Mouse (Mus musculus): ENCODE measurements at regions not wholly inside any gene's neighbourhood (a gene's known extent, or its start where the extent isn't known, plus 50 kb on each side); places are given as distances from the start of the nearest gene placed in this dataset.

DNA sequence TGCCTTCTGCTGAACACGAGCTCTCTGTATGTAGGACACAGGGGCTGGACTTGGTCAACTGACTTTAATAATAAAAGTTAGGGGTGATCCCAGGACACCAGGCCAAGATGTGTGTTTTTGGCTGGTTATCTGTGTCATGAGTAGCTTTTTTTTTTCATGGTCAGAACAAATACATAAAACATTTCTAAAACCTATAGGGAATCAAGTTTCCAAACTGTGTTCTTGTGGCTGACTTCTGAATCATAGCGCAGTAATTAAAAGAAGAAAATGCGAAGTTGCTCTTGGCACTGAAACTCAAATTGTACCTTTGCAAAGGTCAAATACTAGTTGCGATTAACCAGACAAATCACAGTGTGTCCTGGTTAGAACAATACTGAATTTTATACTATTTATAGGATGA lies 189.5 kb upstream of the Maf start:
- DNase-seq: no peak

- no peak for DNase-seq
These were observed 188.5 kb upstream of the Maf start for GRCm38 (mm10) chr8:115896066-115896465.

- DNase-seq: no peak
These were observed 180.7 kb upstream of the Maf start for GRCm38 (mm10) chr8:115888278-115888677.

GRCm38 (mm10) chr8:115885121-115885743 lies 177.6 kb upstream of the Maf start:
- DNase-seq: no peak

GRCm38 (mm10) chr8:115883808-115884207 lies 176.2 kb upstream of the Maf start:
- no peak for DNase-seq

GRCm38 (mm10) chr8:115881881-115882280 lies 174.3 kb upstream of the Maf start:
- no peak for DNase-seq

- no peak for DNase-seq
These were observed 167.2 kb upstream of the Maf start for GRCm38 (mm10) chr8:115874789-115875188.

DNA sequence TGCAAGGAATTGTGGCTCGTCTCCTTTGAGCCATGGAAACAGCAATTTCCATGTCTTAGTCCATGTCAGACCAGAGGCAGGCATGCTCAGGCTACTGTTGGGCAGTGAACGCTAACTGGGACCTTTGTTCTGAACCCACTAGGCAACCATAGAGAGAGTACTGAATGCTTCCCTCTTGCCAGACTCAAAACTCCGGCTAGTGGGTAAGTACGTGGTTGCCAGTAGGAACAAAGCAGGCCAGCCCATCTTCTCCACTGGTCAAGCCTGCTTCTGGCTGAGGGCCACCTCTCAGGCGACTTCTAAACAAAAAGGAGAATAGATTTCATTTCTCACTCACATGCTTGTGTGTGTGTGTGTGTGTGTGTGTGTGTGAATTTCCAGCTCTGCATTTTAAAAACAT lies 163.8 kb upstream of the Maf start:
- no peak for DNase-seq

- no peak for DNase-seq
These were observed 153.8 kb upstream of the Maf start for GRCm38 (mm10) chr8:115861381-115861780.

GRCm38 (mm10) chr8:115859406-115859805 lies 151.8 kb upstream of the Maf start:
- no peak for DNase-seq

GRCm38 (mm10) chr8:115856816-115857215 lies 149.2 kb upstream of the Maf start:
- DNase-seq: no peak

GRCm38 (mm10) chr8:115855934-115856629 lies 148.5 kb upstream of the Maf start:
- DNase-seq: no peak

- DNase-seq: no peak
These were observed 146.8 kb upstream of the Maf start for GRCm38 (mm10) chr8:115854209-115854900.

DNA sequence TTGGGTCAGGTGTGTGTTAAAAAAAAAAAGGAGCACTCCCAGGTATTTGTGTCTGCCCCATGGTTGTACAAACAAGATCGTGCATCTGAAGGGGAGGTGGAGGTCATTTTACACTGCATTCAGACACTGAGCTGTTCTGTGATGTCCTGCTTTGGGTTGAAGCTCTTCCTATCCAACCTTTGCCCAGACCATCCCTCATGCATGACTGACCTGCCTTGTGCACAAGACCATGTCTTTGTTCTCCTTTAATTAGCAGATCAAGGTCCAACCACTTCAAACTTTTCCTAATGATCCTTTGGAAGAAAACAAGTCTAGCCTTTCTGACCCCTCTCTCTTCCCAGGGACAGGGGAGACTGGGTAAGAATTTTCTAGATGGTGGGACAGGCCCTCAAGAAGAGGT lies 143.0 kb upstream of the Maf start:
- DNase-seq: no peak

DNA sequence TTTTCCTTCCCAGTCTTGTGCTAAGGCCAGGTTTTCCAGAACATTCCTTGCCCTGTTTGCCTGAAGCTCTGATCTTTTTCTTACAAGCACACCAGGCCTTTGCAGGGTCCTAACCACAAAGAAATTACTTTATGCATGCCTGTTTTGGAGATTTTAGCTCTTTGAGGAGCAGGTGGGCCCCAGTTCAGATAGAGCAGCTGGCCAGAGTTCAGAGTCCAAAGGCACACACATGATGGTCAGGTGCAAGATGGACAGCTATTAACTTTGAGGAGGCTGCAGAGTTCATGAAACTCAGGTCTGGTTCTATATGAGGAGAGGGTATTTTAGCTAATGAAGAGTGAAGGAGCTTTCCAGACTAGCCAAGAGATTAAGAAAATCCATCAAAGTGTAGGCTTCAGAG lies 125.8 kb upstream of the Maf start:
- DNase-seq: no peak

DNA sequence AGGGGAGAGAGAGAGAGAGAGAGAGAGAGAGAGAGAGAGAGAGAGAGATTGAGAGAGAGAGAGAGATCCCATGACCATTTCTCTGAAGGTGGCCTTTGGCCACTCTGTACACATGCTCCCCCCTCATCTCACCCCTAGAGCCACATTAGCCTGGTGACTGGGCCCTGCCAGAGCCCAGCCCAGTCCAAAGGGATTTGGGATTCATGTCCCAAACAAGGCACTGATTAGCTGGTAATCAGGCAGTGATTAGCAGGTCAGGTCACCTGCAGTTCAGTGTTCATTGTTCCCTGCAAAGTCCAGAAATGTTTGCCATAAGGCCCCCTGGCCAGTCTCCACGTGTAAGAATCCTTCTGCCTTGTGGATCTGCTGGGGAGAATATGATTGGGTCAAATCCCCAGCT lies 124.1 kb upstream of the Maf start:
- DNase-seq: no peak

DNA sequence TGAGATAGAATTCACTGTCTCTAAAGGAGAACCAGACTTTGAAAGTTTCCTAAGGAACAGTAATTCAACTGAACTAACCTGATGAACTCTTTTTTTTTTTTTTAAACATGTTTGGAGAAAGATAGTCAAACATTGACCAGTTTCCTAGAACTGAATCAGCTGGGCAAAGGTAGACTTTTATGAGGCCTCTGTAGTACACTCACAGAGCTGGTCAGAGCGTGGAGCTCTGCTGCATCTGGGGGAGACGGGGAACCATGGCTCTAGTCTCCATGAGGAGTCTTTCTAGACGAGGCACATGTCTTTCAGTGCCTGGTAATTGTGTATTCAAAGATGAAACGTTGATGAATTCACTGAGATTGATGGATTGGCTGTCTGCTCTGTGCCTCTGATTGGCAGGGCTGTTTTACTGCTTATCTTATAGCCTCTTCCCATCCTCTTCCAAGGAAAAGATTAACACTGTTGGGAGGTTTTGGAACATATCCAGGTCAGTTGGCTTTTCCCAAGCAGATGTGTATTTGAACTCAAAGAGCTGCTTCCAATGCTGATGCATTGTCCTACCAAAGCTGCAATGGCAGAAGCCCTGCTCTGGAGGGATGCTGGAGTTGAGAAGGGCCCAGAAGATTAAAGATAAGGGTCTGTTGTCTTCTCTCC lies 122.5 kb upstream of the Maf start:
- no peak for DNase-seq

- DNase-seq: no peak
These were observed 118.9 kb upstream of the Maf start for GRCm38 (mm10) chr8:115826516-115826915.

GRCm38 (mm10) chr8:115825899-115826502 lies 118.4 kb upstream of the Maf start:
- no peak for DNase-seq

GRCm38 (mm10) chr8:115824478-115824785 lies 116.8 kb upstream of the Maf start:
- DNase-seq: no peak

GRCm38 (mm10) chr8:115823673-115824477 lies 116.3 kb upstream of the Maf start:
- DNase-seq: no peak

- no peak for DNase-seq
These were observed 105.8 kb upstream of the Maf start for GRCm38 (mm10) chr8:115813426-115813825.

GRCm38 (mm10) chr8:115806579-115806978 lies 99.0 kb upstream of the Maf start:
- no peak for DNase-seq
